Mouse (Mus musculus): ENCODE measurements at regions not wholly inside any gene's neighbourhood (a gene's known extent, or its start where the extent isn't known, plus 50 kb on each side); places are given as distances from the start of the nearest gene placed in this dataset.

DNA sequence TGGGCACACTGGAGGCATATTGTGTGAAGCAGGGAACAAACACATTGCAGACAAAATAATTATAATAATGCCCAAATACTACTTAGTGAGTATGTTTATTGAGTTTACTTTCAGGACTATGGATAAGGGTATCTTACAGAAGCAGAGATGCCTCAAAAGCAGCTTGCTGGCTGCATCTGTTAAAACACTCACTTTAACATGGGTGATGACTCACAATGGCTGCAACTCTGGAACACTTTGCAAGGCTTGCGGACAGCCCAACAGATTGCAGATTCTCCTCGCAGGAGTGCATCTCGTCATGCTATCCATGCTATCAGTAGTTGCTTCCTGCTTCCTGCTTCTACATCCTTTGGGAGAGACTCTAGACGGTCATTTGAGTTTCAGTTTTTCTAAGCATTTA is 373.2 kb upstream of the Arpp21 start:
- no peak for DNase-seq (ENCODE audit: low spot score in 2 of 2)

DNA sequence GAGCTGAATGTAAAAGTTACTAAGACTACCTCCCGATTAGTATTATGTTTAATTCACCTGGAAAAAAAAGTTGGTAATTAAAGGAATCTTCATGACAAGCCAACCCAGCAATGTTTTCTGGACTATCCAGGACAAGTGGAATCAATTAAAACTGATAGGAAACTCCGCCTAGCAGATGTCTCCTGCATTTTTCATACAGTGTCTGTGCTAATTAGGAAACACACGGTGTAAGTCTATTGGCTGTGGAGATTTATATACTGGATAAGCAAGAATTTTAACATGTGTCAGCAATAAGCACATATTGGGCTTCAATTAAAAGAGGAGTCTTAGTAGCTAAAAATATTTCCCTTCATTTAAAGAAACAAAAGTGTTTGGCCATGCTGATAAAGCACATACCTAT is 371.5 kb upstream of the Arpp21 start:
- DNase-seq (ENCODE audit: low spot score in 2 of 2): no peak

DNA sequence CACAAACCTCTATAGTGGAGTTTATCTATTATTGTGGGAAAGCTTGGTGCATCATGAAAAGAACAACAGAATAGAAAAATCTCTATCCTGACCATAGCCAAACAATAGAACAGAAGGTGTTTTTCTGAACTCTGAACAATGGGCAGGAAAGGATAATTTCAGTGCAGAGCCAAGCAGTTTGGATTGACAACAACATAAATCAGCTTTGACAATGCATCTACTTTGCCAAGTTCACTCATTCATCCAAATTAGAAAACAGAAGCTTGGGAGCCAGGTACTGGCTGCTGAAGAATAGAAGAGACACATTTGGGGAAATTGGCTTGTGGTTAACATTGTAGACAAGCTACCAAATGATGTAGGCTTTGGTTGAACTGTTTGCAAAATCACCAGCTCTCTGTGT is 360.0 kb upstream of the Arpp21 start:
- DNase-seq (ENCODE audit: low spot score in 2 of 2): no peak

DNA sequence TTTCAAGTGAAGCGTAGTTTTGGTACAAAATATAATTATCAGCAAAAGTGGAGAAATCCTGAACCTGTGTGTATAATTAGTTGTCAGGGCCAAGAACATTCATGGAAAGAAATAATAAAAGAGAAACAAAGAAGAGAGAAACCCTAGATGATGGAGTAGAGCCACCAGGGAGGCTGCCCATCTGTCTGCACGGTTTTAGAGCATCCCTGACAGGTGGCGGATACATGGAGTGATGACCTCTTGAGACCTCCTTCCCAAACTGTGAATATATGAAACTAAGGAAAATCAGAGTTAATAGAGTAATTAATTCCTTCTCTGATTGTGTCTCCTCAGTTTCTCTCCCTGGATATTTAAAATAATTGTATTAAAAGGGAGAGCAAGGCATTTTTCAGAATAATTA is 354.5 kb upstream of the Arpp21 start:
- no peak for DNase-seq (ENCODE audit: low spot score in 2 of 2)

DNA sequence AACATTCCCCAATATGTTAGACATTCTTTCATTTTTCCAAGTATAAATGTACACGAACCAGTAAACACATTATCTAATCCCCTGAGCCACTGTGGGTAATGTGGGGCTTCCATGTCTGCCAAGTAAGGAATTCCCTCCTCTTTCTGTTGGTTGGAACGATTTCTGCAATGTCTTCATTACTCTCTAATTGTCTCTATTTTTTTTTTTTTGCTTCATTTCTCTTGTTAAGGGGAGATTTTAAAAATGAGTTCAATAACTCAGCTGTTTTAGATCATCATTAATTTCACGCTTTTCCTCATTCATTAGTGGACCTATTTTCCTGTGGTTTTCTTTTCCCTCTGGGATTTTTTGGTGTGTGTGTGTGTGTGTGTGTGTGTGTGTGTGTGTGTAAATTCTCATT is 337.6 kb upstream of the Arpp21 start:
- DNase-seq (ENCODE audit: low spot score in 2 of 2): no peak

DNA sequence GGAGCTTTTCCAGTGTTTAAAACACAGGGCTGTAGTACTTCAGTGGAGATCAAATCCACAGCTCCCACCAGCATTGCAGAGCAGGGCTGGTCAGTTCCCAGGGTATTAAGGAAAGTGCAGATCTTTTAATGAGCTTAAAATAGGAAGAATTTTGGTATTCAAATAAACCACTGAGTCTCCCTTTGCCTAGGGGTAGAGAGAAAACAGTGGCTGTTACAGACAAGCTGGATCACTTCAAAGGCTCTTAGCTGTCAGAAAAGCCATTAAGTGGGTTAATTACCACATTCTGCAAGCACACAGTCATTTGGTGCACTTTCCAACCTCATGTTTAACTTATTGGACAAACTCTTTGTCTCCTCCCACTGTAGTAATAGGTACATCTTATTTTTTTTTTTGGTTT is 325.6 kb upstream of the Arpp21 start:
- DNase-seq (ENCODE audit: low spot score in 2 of 2): no peak

DNA sequence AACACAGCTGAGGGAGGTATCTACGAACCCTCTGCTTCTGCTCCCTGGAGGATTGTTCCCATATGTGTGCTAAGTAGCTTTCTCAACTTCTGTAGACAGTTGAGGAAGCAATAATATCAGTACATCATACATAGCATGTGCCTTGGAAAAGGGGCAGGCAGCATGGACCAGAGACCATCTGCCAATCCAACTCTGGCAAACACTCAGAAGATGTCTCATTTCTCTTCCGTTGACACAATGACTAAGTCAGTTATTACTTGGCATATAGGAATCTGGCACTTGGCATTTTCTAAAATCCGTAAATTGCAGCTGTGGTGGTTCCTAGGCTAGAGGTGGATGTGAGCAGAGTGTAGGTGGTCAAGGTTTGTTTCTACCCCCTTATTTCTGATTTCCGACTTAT is 324.5 kb upstream of the Arpp21 start:
- no peak for DNase-seq (ENCODE audit: low spot score in 2 of 2)

DNA sequence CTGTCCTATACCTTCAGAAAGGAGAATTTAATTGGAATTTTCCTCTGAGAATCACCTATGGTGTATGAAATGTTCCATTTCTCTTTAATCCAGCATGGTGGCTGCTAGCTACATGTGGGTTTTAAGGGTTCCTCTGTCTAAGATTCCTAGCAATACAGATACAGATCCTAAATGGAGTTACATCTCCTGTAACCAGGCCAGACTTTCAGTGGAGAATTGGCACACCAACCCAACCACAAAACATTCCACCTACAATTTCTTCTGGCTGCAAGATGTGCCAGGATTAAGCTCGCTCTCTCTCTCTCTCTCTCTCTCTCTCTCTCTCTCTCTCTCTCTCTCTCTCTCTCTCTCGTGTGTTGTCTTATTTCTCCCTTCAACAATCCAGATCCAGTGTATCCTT is 302.2 kb upstream of the Arpp21 start:
- DNase-seq (ENCODE audit: low spot score in 2 of 2): no peak

DNA sequence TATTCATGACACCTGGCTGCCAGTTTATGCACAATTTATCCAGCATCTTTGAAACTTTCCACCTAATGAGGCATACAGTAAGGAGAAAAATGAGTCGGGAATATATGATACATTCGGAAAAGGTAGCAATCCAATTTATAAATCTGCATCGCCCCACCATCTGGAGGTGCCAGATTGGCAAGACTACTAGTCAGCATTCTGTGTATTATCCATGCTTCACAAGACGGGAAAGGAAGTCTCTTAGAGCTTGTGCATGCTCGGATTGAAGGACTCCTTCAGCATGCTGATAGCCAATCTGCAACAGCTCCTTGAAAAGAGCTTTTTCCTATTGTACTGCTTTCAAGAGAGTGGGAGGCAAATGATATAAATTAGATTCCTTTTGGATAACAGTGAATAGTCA is 289.6 kb upstream of the Arpp21 start:
- no peak for DNase-seq (ENCODE audit: low spot score in 2 of 2)

DNA sequence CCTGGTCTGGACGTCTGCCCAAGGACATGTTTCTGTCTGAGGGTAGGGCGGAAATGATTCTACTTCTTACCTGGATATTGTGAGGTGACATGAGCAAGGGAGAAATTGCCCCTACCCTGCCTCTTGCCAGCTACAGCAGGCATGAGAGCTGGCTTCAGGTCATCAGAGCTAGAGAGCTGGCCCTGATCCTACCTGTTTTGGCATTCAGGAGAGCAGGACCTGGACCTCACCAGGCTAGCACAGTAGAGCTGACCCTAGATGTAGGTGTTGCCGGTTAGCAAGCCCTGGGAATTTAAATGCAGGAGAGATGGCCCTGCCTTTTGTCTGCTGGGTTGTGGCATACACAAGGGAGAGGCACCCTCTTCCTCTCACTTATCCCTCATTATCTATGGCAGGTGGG is 287.5 kb upstream of the Arpp21 start:
- no peak for DNase-seq (ENCODE audit: low spot score in 2 of 2)

DNA sequence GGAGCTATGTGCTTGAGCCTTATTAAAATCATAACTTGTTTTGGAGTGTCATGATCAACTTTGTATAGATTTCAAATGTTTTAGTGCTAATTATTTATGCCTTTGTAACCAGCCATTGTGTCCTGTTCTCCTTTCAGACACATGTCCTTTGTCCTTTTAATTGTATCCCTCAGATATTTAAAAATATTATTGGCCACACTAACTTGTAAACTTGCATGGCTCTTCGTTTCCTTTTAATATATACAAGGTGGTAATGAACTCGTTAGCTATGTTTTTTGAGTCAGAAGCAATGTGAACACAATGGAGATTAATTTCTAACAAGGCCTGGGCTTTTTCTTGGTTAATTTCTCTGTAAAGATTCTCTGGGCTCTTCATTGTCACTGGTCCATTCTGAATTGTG is 275.0 kb upstream of the Arpp21 start:
- no peak for DNase-seq (ENCODE audit: low spot score in 2 of 2)

DNA sequence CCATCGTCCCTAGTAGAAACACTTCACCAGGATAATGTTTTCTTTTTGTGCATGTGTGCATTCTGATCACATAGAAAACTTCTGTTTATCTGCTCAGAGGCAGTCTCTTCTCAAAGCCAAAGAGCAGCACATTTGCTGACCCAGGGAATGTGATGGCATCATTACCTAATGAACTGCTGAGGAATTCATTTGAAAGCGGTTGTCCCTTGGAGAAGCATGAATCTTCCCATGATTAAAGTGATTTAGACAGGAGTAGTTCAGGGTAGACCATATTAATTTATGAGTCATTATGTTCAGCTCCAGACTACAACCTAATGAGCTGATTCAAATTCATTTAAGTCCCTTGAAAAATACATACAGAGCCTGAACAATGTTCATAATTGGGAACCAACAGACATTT is 271.1 kb upstream of the Arpp21 start:
- no peak for DNase-seq (ENCODE audit: low spot score in 2 of 2)

DNA sequence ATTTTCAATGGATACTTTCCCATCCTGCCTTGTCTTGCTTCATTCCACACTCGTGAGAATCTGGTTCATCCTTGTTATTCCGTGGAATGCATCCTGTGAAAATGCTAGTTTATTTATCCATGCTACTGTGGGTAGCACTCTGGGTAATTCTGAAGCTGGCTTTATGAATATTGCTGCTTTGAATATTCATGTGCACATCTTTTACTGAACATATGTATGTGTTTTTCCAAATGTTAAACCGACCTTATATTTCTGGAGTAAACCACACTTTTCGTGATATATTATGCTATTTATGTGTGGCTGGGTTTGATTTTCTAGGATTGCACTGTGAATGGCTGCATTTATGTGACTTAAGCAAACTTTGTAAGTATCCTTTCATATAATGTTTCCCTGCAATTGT is 262.9 kb upstream of the Arpp21 start:
- DNase-seq (ENCODE audit: low spot score in 2 of 2): no peak

DNA sequence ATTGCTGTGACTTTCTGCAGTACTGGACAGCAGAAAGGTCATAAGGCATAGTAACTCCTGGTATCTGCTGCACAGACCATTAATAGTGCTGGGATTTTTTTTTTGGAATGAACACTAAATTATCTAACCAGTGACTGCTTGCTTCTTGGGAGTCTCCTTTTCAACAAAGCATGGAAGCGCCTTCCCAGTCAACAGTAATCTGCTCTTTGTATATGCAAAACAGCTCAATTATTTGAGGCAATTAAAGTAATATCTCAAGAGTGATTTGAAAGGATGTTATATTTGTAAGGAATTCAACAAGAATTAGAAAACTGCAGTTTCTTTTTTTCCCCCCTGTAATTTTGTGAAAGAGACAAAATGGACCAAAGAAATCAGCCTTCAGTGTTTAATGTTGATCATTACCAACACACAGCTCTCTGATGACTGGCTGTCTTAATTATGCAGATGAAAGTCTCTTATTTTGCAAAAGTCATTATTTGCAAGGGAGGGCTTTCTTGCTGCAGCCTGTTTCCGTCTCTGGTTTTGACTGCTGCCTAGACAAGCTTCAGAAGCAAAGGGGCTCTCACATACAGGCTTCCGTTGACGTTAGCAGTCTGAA is 260.3 kb upstream of the Arpp21 start:
- no peak for DNase-seq (ENCODE audit: low spot score in 2 of 2)

DNA sequence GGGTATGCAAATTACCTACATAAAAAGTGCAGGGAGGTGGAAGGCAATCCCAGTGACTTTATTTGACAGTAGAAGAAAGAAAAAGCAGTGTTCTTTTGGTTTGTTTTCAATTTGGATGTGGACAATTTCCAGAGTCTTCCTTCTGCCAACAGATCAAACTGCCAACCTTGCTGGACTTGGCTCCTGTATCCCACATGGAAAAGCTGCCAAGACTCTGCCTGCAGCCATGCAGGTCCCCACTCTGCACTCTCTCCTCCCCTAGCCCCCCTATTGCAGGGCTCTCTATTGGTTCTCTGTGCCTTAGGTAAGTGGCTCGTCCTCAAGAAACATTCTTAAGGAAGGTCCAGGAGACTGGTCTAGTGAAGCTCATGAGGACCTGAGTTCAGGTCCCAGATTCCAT is 255.2 kb upstream of the Arpp21 start:
- DNase-seq (ENCODE audit: low spot score in 2 of 2): peak; percentile 6 to 24

DNA sequence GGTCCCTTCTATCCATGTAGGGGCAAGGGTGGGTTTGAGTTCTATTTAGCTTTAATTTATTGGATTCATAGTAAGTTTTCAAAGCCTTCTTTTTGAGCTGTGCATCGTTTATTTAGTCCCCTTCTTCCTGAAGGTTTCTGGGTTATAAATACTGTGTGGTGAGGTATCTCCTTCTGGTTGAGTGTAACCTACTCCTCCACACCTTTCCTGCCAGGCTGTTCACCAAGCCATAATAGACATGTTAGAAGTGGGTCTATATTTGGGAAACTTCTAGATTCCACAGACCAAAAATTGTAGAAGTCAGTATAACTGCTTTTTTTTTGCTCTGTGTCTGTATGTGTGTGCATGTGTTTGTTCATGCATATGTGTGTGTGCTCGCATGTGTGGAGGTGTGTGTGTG is 240.9 kb upstream of the Arpp21 start:
- no peak for DNase-seq (ENCODE audit: low spot score in 2 of 2)

DNA sequence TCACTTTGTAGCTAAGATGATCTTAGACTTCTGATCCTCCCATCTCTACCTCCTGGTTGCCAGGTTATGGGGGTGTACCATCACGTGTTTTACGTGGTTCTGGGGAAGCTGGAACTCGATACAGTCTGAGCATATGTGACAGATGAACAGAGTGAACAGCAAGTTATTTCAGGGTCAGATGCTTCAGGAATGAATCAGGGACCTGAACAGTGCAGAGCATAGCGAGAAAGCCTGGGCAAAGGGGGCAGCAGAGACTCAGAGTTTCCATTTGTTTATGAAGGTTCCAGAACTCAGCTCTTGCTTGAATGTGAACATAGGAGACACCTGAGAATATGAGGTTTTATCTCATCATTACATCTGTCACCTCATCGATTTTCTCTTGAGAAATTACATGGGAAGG is 221.9 kb upstream of the Arpp21 start:
- DNase-seq (ENCODE audit: low spot score in 2 of 2): no peak

DNA sequence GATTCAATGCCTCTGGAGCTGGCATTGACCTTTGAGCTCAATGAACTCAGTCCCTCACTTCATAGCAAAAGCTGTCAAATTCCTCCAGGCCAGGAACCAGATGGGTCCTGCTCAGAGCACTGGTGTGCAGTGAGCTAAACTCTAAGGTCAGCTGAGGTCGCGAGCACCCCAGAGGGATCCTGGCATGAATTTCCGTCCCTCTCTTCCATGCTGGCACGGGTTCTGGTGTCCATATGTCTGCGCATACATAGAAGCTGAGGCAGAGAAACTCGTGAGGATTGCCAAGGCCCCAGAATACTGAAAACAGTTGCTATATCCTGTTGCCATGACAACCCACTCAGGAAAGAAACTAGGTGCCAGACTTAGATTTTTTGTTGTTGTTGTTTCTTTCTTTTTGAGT is 219.0 kb upstream of the Arpp21 start:
- DNase-seq (ENCODE audit: low spot score in 2 of 2): peak; percentile 70 to 80

DNA sequence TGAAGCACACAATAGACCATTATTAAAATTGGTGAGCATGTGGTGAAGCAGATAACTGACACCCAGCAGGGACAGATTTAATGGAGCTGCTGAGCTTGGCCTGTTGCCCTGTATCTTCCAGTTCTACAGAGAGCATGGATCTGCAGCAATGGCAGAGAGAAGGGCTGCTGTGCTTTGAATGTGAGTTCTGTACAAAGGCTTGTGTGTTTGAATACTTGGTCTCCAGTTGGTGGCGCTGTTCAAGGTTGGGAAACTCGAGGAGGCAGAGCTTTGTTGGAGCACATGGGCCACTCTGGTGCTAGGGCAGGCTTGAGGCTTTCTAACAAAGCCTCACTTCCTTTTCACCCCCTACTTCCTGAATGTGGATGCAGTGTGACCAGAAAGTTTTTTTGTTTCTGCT is 211.8 kb upstream of the Arpp21 start:
- DNase-seq (ENCODE audit: low spot score in 2 of 2): peak in 1 of 2 experiments; percentile 20

DNA sequence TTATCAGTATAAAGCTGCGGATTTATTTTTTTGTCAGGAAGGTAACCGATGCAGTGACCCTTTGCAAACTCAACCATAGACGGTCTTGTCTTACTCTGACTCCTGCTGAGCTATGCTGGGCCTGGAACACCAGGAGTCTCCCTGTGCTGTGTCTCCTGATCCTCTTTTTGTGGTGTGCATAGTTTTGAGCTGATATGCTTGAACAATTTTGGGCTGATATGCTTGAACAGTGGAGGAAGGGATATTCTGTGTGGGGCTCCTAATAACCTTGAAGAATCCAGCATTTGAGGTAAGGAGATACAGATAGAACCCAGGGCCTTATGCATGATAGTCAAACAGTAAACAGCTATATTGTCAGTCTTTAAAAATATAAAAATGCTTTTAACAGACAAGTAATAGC is 211.2 kb upstream of the Arpp21 start:
- DNase-seq (ENCODE audit: low spot score in 2 of 2): no peak

DNA sequence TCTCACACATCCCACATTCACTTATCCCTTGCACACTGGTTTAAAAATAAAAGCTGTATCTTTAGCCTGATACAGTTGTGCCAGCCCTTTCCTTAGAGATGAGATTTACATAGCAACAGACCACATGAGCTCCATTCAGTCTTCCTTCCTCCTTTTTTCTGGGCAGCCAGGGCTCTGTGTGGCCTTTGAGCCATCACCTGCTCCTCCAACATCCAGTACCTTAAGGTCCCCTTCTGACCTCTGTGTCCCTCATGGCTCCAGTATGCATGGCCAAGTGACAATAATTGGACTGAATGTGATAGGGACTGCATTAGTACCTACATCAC is 210.3 kb upstream of the Arpp21 start:
- no peak for DNase-seq (ENCODE audit: low spot score in 2 of 2)

DNA sequence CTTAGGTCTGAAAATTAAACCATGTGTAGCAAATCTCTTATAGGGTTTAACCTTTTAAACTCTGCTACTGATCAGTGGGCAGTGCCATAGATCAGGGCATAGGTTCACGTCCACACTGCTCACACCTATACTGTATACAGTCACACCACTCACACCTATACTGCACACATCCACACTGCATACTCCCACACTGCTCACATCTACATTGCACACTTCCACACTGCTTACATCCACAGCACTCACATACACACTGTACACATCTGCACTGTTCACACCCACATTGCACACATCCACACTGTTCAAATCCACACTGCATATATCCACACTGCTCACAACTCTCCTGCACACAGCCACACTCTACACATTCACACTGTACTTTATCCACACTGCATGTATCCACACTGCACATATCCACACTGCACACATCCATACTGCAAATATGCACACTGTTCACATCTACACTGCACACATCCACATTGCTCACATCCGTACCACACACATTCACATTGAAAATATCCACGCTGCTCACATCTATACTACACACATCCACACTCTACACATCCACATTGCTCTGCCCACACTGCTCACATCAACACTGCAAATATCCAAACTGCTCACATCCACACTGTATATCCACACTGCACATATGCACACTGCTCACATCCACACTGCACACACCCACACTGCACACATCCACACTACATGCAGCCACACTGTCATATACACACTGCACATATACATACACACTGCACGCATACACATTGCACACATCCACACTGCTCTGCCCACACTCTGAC is 209.7 kb upstream of the Arpp21 start:
- DNase-seq (ENCODE audit: low spot score in 2 of 2): no peak

DNA sequence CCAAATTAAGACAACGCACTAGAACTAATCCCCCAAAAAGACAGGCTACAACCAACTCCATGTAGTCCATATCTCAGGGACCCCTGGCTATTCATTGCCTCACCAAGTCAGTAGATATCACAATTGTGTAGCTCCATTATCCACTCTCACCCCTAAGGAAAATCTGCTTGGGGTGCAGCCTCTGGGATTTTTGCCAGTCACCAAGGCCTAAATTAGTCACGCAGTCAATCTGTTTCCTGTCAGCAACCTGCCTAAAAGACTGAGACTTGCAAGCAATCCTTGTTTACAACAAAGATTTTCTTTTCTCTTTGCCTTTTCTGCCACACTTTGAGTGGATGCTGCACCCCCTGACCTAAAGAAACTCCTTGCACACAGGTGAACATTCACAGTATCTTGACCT is 208.5 kb upstream of the Arpp21 start:
- no peak for DNase-seq (ENCODE audit: low spot score in 2 of 2)

DNA sequence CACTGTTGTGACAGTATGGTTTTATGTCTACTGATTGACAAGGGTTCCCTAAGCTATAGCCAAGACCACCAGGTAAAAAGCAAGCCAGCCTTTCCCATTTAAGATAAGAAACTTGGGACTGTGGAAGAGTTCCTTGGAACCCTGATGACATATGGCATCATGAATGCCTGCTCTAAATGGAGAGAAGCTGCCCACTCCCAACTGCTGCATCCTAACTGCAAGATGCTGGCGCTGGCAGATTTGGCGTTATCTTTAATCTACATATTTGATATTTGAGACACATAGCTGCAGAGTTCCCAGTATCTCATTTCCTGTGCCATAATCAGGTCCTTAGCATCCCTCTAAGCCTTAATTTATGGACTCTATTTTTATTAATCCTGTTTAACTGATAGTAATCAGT is 200.4 kb upstream of the Arpp21 start:
- DNase-seq (ENCODE audit: low spot score in 2 of 2): peak; percentile 18 to 32
